Mouse (Mus musculus) right cerebral cortex, adult 18-20 months (tissue): Measurements from ENCODE around the gene Cdc42bpb.

Source experiments
- DNase-seq: peaks from one replicate; pipeline ENCODE4 v3.0.0; 2022; ENCODE audit warnings: mixed read lengths

The Cdc42bpb gene

GRCm38 (mm10) chr12:111377376-111377973 lies at the start of gene Cdc42bpb:
Gene Cdc42bpb (minus strand): TSS chr12:111377718.
- peak; percentile 94 for DNase-seq

DNA sequence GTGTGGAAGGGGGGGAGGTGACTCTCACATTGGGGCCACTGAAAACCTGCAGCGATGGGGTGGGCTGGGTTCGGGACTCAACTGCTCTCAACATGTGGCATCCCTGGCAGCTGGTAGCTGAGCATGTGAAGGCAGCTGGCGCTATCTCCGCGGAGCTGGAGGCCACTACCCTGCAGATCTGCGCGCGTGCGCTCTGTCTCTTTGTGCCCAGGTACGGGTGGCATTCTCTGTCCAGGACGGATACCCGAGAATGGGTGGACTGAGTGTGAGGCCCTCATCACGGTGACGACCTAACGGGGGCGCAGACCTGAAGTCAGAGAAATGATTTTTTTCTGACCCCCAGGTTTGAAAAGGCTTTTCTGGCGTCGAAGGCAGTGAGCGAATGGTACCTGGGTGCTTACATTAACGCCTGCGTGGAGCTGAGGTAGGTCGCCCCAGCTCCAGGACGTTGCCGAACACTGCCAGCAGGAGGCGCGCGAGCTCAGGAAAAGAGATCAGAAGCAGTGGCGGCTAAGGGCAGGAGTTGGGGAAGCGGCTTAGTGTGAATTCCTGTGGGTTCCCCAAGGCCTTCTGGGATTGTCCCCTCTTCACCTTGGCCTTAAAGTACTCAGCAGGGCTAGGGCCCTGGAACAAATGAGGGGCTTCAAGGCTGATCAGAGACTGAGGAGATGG lies 48.4 kb upstream of the Cdc42bpb start:
- peak; percentile 90 for DNase-seq

GRCm38 (mm10) chr12:111425258-111425657 lies 47.7 kb upstream of the Cdc42bpb start:
- DNase-seq, result peak; percentile 70

DNA sequence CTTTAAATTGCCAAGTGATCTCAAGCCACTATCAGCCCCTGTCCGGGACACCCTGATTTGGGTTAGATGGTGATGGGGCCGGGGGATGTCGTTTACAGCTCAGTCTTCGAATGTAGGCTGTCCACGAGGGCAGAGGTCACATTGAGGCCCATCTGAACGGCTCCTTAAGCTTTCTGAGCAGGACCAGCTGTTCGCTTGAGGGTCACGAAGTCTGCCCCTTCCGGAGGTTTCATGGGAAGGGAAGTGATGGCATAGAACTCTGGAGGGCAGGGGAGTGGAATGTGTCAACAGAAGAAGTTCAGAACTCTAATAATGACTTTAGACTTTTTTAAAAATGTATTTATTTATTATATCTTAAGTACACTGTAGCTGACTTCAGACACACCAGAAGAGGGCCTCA lies 47.0 kb upstream of the Cdc42bpb start:
- no peak for DNase-seq

DNA sequence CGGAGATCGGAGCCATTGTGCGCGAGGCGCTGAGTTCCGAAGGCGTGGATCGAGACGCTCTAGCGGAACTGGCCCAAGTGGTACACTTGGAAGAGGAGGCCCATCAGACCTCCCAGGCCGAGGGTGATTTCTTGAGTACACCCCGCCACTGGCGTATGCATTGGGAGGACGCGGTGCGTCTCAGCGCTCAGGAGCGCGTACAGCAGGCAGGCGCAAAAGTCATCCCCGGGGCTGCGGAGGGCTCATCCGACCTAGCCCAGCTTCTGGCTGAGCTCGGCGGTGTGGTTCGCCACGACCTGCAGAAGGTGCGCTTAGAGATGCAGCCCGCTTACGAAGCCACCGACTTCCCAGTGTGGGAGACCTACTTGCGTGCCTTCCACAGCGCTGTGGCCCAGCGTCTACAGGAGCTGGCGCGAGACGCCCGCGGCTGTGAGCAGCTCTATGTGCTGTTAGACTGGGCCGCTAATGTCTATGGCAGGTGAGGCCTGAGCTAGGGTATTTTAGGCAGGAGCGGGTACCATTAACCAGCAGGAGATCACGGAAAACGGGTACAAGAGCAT lies 46.1 kb upstream of the Cdc42bpb start:
- DNase-seq, result no peak

- no peak for DNase-seq
Observed at GRCm38 (mm10) chr12:111422852-111423251, 45.3 kb upstream of the Cdc42bpb start.

GRCm38 (mm10) chr12:111420946-111421709 lies 43.6 kb upstream of the Cdc42bpb start:
- no peak for DNase-seq

- DNase-seq, result no peak
Observed at GRCm38 (mm10) chr12:111419918-111420317, 42.4 kb upstream of the Cdc42bpb start.

DNA sequence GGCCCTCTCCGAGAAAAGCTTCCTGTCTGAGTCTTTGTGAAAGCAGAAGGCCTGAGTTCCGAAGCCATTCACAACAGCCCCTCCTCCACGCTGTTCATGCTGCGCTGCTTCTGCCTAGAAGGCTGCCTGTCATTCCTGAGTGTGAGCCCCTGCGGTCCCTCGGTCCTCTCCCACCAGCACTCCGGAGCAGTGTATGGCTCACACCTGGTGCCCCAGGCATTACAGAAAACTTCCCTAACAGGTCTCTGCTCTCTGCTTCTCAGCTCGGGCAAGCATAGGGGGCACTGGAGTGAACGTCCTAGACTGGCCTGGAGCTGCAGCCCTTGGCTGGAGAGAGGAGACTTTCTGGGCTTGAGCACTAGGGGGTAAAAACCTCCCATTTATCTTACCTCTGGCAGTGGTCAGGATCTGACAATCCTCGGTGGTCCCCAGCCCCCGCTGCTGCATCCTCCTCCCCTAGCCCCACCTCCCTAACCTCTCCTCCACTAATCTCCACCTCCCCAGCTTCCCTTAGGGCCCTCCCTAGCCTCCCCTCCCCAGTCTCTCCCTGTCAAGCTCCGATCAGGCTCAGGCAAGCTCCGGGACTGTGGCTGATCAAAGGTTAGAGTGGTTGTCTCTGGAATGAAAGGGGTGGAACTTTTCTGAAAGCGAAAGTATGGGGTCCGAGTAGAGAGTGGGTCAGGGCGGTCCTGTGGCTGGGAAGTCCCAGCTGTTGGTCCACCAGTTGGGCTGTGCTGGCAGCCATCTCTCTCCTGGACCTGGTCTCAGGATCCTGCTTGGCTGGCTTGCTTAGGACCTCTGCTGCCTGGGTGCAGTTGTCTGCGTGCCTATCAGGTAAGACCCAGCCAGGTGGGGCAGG lies 39.6 kb upstream of the Cdc42bpb start, which contains the start of gene Exoc3l4:
TSS of gene Exoc3l4 (plus strand) at position 97 of the 859 bp plus-strand sequence.
- no peak for DNase-seq

DNA sequence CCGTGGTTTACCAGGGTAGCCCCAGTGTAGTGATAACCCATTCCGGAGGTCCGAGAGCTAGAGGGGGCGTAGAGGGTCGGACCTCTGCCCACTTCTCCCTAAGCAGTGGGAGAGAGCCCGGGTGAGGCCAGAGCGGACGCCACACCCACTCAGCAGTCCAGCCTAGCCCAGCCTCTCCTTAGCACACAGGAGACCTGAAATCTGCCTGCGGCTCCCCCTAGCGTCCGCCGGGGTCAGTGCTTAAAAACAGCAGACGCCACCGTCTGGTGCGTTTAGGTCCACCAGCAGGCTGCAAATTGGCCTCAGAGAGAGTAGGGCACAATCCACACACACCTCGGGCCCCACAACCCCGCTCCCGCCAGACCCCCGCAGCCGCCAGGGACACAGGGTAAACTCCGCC lies 35.8 kb upstream of the Cdc42bpb start:
- DNase-seq, result peak; percentile 86

GRCm38 (mm10) chr12:111412581-111413284 lies 35.2 kb upstream of the Cdc42bpb start:
- no peak for DNase-seq

GRCm38 (mm10) chr12:111411631-111412355 lies 34.3 kb upstream of the Cdc42bpb start:
- DNase-seq, result no peak

DNA sequence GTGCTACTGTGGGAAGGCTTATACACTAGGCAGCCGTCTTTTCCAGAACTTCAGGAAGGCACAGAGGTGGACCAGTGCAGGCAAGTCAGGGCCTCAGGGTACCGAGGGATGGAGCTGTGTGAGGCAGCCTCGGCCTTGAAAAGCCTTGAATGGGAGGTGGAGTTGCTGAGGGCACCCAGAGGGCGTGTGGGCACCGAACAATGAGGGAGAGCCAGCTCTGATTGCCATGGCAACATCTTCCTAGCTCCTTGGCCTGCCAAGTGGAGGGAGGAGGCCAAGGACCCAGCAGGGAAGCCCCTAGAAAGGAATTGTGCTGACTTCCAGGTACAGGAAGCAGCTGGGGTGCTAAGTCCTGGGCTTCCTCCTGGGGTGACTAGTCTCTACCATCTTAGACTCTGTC lies 32.1 kb upstream of the Cdc42bpb start:
- DNase-seq, result peak; percentile 24

GRCm38 (mm10) chr12:111406622-111407021 lies 29.1 kb upstream of the Cdc42bpb start, which contains the start of gene Lbhd2:
Gene Lbhd2 (plus strand): TSS chr12:111406809.
- peak; percentile 39 for DNase-seq

DNA sequence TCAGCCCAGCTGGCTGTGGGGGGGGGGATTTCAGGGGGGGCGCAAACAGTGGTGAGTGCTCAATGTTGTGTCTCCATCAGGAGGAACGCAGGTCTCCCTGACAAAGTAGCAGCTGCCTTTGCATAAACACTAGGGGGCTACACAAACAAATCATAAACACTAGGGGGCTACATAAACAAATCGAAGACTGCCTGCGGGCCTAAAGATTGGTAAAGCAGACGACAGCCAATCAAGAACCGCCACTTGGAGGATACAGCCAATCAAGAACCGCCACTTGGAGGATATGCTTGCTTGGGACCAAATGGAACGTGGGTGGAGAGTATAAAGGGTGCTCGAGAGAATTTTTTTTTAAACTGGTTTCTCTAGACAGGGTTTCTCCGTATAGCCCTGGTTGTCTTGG lies 27.4 kb upstream of the Cdc42bpb start:
- DNase-seq, result no peak

- peak; percentile 77 for DNase-seq
Observed at GRCm38 (mm10) chr12:111401454-111402184, 24.1 kb upstream of the Cdc42bpb start.

GRCm38 (mm10) chr12:111396997-111397396 lies 19.5 kb upstream of the Cdc42bpb start:
- DNase-seq, result no peak

- no peak for DNase-seq
Observed at GRCm38 (mm10) chr12:111394008-111394407, 16.5 kb upstream of the Cdc42bpb start.

DNA sequence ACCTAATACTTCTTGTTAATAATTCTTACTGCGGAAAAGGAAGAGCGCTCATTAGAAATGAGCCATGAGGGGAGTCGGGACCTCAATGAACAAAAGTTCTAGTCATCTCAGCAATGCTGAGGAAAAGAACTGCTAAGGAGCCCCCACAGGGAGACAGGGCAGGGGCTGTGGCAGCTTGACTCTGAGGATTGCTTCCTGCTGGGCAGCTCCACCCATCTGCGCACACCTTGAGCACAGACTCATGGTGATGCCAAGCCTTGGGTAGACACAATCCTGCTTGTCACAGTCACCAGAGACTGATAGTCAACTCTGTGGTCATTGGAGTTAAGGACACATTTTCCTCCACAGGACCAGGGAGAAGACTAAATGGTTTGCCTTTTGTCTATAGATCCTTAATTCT lies 9.6 kb upstream of the Cdc42bpb start:
- no peak for DNase-seq

- no peak for DNase-seq
Observed at GRCm38 (mm10) chr12:111386642-111387120, 9.2 kb upstream of the Cdc42bpb start.
